Mouse (Mus musculus): ENCODE data around the gene Nup210. TPM values are rescaled to one million over a fixed set of nuclear protein-coding genes. Genes with fewer than 3 reads are reported as not detected.
A peak's percentile ranks its signal among the peaks of the same experiment; 100 is the strongest.

The Nup210 gene
- polyA plus RNA-seq, 1 experiment from 2014 or later, result 2.8 TPM

DNA sequence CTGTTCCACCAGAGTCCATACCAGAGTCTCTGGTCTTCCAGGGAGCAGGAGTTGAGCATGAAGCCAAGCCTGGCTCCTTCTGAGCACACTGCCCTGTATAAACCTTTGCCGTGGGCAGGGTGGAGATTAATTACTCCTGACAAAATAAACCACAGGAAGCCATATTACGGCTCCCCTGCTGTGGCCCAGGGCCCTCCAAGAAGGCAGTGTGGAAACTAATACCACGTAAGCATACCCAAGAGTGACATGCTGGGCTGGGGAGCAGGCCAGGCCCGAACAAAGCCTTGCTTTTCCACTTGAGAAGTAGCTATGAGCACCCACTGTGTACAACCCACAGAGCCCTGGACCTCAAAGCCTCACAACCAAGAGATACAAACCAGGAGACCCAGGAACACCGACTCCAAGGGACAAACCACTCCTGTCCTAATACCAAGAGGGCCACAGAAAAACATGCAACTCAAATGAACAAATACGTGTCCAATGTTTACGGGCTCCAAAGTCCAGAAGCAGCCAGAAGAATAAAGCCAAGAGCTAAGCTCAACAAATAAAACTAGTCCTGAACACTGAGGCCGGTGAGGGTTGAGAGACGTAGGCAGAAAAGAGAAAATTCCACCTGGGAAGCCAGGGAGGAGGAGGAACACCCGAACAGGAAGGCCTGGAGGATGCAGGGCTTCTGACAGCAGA, 24.3 kb downstream of the Nup210 start:
- no peak for TF ChIP-seq CTCF (IDR thresholded peaks at IDR 0.05; ENCODE audit: low read depth)
- H3K4me2 ChIP-seq (replicated peaks; ENCODE audit: low read depth), result no peak overlapping the region
- H3K27ac ChIP-seq (ENCODE audit: low read depth, low read length), result no peak overlapping the region
- peak; percentile 56 for ATAC-seq
- no peaks in the 10 kb centered on the region for H3K4me1 ChIP-seq (replicated peaks; ENCODE audit: control insufficient read depth, insufficient read depth, low read length)
- H3K27me3 ChIP-seq (replicated peaks; ENCODE audit: control insufficient read depth, insufficient read depth, low read length), result no peaks in the 10 kb centered on the region
- 47% methylated on average over 10 of the region's 10 CpGs for WGBS
- peaks cover 11% of the 10 kb centered on the region; the same call in 1 of the 2 replicates for H3K36me3 ChIP-seq (ENCODE audit: control insufficient read depth, insufficient read depth)
- H3K9ac ChIP-seq (ENCODE audit: low read depth, low read length), result no peak overlapping the region
- no peaks in the 10 kb centered on the region for H3K9me3 ChIP-seq (ENCODE audit: control insufficient read depth)
- H3K4me3 ChIP-seq (ENCODE audit: low read depth, low read length), result no peak overlapping the region

DNA sequence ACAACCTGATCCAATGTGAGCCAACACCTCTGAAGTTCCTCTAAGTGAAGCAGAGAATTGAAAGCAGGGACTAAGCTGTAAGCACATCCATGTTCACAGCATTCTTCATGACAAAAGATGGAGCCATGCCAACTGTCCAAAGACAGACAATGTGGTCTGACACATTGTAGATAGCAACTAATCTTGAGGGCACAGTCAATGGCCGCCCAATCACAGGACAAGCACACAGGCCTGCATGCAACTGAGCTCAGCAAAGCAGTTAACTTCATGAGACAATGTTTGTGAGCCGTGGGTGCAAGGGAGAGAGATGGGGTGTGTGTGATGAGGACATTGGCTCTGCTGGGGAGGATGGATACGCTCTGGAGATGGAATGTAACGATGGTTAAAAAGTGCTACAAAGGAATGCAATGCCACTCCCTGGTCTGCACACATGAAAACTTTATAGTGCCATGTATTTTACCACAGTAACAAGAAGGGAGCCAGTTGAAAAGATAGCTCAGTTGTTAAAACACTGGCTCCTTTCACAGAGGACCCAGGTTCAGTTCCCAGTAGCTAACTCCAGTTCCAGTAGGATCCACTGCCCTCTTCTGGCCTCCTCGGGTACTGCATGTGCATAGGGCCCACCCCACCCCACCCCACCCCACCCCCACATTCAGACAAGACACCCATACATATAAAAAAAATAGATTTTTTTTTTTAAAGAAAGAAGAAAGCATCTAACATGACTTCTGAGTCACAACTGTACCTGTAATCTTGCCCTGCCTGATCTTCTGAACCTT, 31.3 kb downstream of the Nup210 start:
- ATAC-seq, result no peak
- 80% methylated on average over 5 of the region's 5 CpGs for WGBS
- no peak overlapping the region for H3K4me3 ChIP-seq (ENCODE audit: low read depth, low read length)
- H3K4me2 ChIP-seq (replicated peaks; ENCODE audit: low read depth), result no peak overlapping the region
- no peaks in the 10 kb centered on the region for H3K4me1 ChIP-seq (replicated peaks; ENCODE audit: control insufficient read depth, insufficient read depth, low read length)
- no peaks in the 10 kb centered on the region for H3K27me3 ChIP-seq (replicated peaks; ENCODE audit: control insufficient read depth, insufficient read depth, low read length)
- no peaks in the 10 kb centered on the region for H3K9me3 ChIP-seq (ENCODE audit: control insufficient read depth)
- H3K9ac ChIP-seq (ENCODE audit: low read depth, low read length), result no peak overlapping the region
- no peak overlapping the region for H3K27ac ChIP-seq (ENCODE audit: low read depth, low read length)
- TF ChIP-seq CTCF (IDR thresholded peaks at IDR 0.05; ENCODE audit: low read depth), result peak; percentile 54
- H3K36me3 ChIP-seq (ENCODE audit: control insufficient read depth, insufficient read depth), result peaks cover 3% of the 10 kb centered on the region; the same call in 1 of the 2 replicates

DNA sequence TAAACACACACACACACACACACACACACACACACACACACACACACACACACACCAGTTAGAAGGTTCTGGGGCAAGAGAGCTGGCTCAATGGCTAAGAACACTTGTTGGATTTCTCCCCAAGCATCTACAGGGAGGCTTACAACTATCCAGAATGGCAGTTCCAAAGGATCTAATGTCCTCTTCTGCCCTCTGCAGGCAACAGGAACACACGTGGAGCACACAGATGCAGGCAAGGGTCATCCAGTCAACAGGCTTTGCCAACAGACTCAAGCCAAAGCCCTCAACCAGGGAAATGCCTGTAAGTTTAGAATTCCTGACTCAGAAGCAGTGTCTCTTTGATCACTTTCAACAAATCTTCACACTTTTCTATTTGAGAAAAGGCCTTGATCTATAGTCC, 36.6 kb downstream of the Nup210 start:
- ATAC-seq, result no peak
- no peaks in the 10 kb centered on the region; the same call in 1 of the 2 replicates for H3K36me3 ChIP-seq (ENCODE audit: control insufficient read depth, insufficient read depth)
- H3K9me3 ChIP-seq (ENCODE audit: control insufficient read depth), result no peaks in the 10 kb centered on the region
- 17% methylated on average over 1 of the region's 1 CpGs for WGBS
- H3K9ac ChIP-seq (ENCODE audit: low read depth, low read length), result no peak overlapping the region
- no peaks in the 10 kb centered on the region for H3K27me3 ChIP-seq (replicated peaks; ENCODE audit: control insufficient read depth, insufficient read depth, low read length)
- no peak overlapping the region for H3K4me2 ChIP-seq (replicated peaks; ENCODE audit: low read depth)
- H3K4me1 ChIP-seq (replicated peaks; ENCODE audit: control insufficient read depth, insufficient read depth, low read length), result no peaks in the 10 kb centered on the region
- no peak overlapping the region for H3K27ac ChIP-seq (ENCODE audit: low read depth, low read length)
- TF ChIP-seq CTCF (IDR thresholded peaks at IDR 0.05; ENCODE audit: low read depth), result peak; percentile 60
- no peak overlapping the region for H3K4me3 ChIP-seq (ENCODE audit: low read depth, low read length)

DNA sequence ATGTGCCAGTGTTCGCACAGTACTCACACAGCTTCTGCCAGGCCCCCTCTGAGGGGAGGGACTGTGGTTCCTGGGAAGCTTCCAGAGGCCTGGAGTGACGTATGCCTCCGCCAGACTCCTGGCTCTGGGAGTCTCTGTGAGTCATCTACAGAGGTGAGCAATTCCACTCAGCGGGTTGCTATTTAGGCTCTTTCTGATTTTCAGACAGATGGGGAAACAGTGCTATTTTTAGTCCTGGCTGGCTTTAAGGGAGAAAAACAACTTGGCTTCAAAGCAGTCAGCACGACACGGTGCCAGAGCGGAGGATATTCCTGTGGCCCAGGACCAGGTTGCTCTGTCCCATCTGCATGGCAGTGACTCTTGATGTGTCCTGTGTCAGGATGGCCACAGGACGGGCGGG, 40.4 kb downstream of the Nup210 start:
- no peaks in the 10 kb centered on the region for H3K4me1 ChIP-seq (replicated peaks; ENCODE audit: control insufficient read depth, insufficient read depth, low read length)
- no peak overlapping the region for H3K4me3 ChIP-seq (ENCODE audit: low read depth, low read length)
- H3K9me3 ChIP-seq (ENCODE audit: control insufficient read depth), result no peaks in the 10 kb centered on the region
- no peak overlapping the region for H3K27ac ChIP-seq (ENCODE audit: low read depth, low read length)
- H3K36me3 ChIP-seq (ENCODE audit: control insufficient read depth, insufficient read depth), result peaks cover 13% of the 10 kb centered on the region; the same call in 1 of the 2 replicates
- no peak for TF ChIP-seq CTCF (IDR thresholded peaks at IDR 0.05; ENCODE audit: low read depth)
- H3K9ac ChIP-seq (ENCODE audit: low read depth, low read length), result no peak overlapping the region
- no peaks in the 10 kb centered on the region for H3K27me3 ChIP-seq (replicated peaks; ENCODE audit: control insufficient read depth, insufficient read depth, low read length)
- no peak for ATAC-seq
- H3K4me2 ChIP-seq (replicated peaks; ENCODE audit: low read depth), result no peak overlapping the region
- 77% methylated on average over 9 of the region's 9 CpGs for WGBS

DNA sequence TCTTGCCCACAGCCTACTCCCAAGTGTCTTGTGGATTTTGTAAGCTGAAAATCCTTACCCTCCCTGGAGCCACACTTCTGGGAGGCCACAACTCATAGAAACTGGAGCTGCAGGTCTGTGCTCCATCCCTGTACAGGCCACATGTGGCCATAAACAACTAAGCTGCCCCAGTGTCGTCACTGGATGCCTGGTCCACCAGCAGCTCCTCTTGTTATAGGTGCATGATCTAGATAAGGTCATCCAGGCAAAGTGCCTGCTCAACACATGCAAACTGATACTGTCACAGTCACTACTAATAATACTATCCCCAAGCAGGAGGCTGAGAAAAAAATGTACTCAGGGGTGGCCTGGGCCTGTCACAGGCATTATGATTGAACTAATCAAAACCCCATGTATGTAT, 48.1 kb downstream of the Nup210 start:
- Histone ChIP-seq H3K4me2 (replicated peaks; ENCODE audit: low read depth) (no peak overlapping the region), H3K27me3 (replicated peaks; ENCODE audit: control insufficient read depth, insufficient read depth, low read length) (no peaks in the 10 kb centered on the region), H3K4me3 (ENCODE audit: low read depth, low read length) (no peak overlapping the region), H3K9ac (ENCODE audit: low read depth, low read length) (no peak overlapping the region), H3K9me3 (ENCODE audit: control insufficient read depth) (no peaks in the 10 kb centered on the region), H3K4me1 (replicated peaks; ENCODE audit: control insufficient read depth, insufficient read depth, low read length) (no peaks in the 10 kb centered on the region), H3K27ac (ENCODE audit: low read depth, low read length) (no peak overlapping the region), H3K36me3 (ENCODE audit: control insufficient read depth, insufficient read depth) (peaks cover 19% of the 10 kb centered on the region; the same call in 1 of the 2 replicates)
- TF ChIP-seq CTCF (IDR thresholded peaks at IDR 0.05; ENCODE audit: low read depth), result no peak
- WGBS, result 89% methylated on average over 1 of the region's 1 CpGs
- no peak for ATAC-seq

DNA sequence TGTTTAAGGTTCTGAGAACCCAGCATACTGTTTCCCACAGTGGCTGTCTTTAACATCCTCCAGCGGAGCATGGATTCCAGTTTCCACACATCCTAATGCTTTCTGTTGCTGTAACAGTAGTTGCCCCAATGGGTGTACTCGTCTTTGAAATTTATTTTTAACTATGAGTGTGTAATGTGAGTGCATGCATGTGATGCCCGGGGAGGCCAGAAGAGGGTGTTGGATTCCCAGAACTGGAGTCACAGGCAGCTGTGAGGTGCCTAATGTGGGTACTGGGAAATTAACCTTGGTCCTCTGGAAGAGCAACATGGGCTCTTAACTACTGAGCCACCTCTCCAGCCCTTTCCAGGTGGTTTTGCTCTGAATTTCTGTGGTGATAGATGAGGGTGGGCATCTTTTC, 49.6 kb downstream of the Nup210 start:
- no peak for ATAC-seq
- Histone ChIP-seq H3K27ac (ENCODE audit: low read depth, low read length) (no peak overlapping the region), H3K9ac (ENCODE audit: low read depth, low read length) (no peak overlapping the region), H3K27me3 (replicated peaks; ENCODE audit: control insufficient read depth, insufficient read depth, low read length) (no peaks in the 10 kb centered on the region), H3K9me3 (ENCODE audit: control insufficient read depth) (no peaks in the 10 kb centered on the region), H3K4me3 (ENCODE audit: low read depth, low read length) (no peak overlapping the region), H3K4me1 (replicated peaks; ENCODE audit: control insufficient read depth, insufficient read depth, low read length) (no peaks in the 10 kb centered on the region), H3K4me2 (replicated peaks; ENCODE audit: low read depth) (no peak overlapping the region), H3K36me3 (ENCODE audit: control insufficient read depth, insufficient read depth) (peaks cover 10% of the 10 kb centered on the region; the same call in 1 of the 2 replicates)
- TF ChIP-seq CTCF (IDR thresholded peaks at IDR 0.05; ENCODE audit: low read depth), result no peak
- 88% methylated on average over 3 of the region's 3 CpGs for WGBS

Measured in intestine, postnatal 0 days (tissue).